Mouse (Mus musculus) embryonic facial prominence, embryonic 10.5 days (tissue): ENCODE data around the gene Pus7. TPM values are rescaled to one million over a fixed set of nuclear protein-coding genes. Genes with fewer than 3 reads are reported as not detected.
A peak's percentile ranks its signal among the peaks of the same experiment; 100 is the strongest.

ENCODE experiments used
- DNase-seq: peaks from one replicate; pipeline ENCODE4 v3.0.0-alpha.2; 2017; ENCODE audit warnings: low spot score
- H3K27ac ChIP-seq: fragments of 300-500 bp; sonication (generic); replicated peaks from 2 replicates; pipeline ENCODE4 v1.5.1; 2016; ENCODE audit warnings: mild to moderate bottlenecking
- H3K27me3 ChIP-seq: fragments of 300-500 bp; sonication (generic); replicated peaks from 2 replicates; pipeline ENCODE4 v1.6.1; 2016; ENCODE audit warnings: low read depth, mild to moderate bottlenecking; ENCODE audit not compliant: poor library complexity, severe bottlenecking
- H3K36me3 ChIP-seq: fragments of 300-500 bp; sonication (generic); replicated peaks from 2 replicates; pipeline ENCODE4 v1.6.1; 2016; ENCODE audit warnings: mild to moderate bottlenecking, moderate library complexity
- H3K4me1 ChIP-seq: fragments of 300-500 bp; sonication (generic); 2 replicates; pipeline ENCODE4 v1.6.1; 2016
- H3K4me3 ChIP-seq: fragments of 300-500 bp; sonication (generic); 2 replicates; pipeline ENCODE4 v1.5.1; 2016; ENCODE audit warnings: mild to moderate bottlenecking, moderate library complexity
- H3K9me3 ChIP-seq: fragments of 300-500 bp; sonication (generic); 2 replicates; pipeline ENCODE4 v1.6.1; 2016; ENCODE audit warnings: mild to moderate bottlenecking
- WGBS: fragments of 180-500 bp; shearing (Covaris S2); methylation state at CpG from one replicate; pipeline ENCODE4 v1.1.7; 2016; 5-methylcytosine and 5-hydroxymethylcytosine counted together
- polyA plus RNA-seq: library from polyadenylated mRNA; unstranded; fragments of >200 nt; fragmentation: Nextera tagmentation; extraction: Ambion mirVana; gene quantifications from 2 replicates; pipeline ENCODE4 v1.2.1, GENCODE M21; 2016

The Pus7 gene
- polyA plus RNA-seq, 1 experiment from 2014 or later = 42.9 TPM

DNA sequence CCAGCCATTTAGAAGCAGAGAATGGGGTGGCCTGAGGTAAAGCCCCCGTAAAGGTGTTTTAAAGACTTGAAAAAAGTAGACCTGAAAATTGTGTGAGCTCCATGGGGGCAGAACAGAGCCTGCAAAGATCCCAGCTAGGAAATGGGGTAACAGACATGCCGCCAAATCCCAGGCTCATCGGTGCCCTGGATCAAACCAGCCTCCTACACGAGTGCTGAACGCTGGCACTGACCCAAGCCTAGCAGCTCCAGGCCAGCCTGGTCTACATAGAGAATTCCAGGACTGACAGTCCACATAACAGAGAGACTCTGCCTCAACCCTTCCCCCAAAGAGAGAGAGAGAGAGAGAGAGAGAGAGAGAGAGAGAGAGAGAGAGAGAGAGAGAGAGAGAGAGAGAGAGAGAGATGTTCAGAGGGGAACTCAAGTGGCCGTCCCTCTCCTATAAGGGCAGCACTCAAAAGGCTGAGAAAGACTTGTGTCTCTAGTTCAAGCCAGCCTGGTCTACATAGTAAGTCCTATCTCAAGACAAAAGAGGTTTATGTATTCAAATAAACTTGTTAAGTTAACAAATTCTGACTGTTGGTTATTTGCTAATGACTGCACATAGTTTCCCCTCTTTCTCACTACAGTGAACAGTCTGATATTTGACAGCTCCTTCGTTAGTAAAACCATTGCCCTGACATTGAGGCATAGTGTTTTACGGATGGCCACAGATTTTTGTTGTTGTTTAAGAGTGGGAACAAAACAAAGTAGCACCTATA lies 1.3 kb downstream of the Pus7 start:
- no peaks in the 10 kb centered on the region for H3K9me3 ChIP-seq
- 50% methylated on average over 8 of the region's 8 CpGs for WGBS
- H3K4me1 ChIP-seq = peaks cover 20% of the 10 kb centered on the region
- H3K4me3 ChIP-seq = peak overlapping the region; percentile 91
- H3K27ac ChIP-seq = no peak overlapping the region
- DNase-seq = no peak
- H3K36me3 ChIP-seq = peaks cover 11% of the 10 kb centered on the region
- H3K27me3 ChIP-seq = no peaks in the 10 kb centered on the region

GRCm38 (mm10) chr5:23781172-23781571 lies 2.3 kb downstream of the Pus7 start:
- peak; percentile 43 for DNase-seq
- Histone ChIP-seq H3K9me3 (no peaks in the 10 kb centered on the region), H3K4me1 (peaks cover 20% of the 10 kb centered on the region), H3K27me3 (no peaks in the 10 kb centered on the region), H3K27ac (no peak overlapping the region), H3K36me3 (peaks cover 22% of the 10 kb centered on the region), H3K4me3 (no peak overlapping the region)
- 69% methylated on average over 4 of the region's 4 CpGs for WGBS

DNA sequence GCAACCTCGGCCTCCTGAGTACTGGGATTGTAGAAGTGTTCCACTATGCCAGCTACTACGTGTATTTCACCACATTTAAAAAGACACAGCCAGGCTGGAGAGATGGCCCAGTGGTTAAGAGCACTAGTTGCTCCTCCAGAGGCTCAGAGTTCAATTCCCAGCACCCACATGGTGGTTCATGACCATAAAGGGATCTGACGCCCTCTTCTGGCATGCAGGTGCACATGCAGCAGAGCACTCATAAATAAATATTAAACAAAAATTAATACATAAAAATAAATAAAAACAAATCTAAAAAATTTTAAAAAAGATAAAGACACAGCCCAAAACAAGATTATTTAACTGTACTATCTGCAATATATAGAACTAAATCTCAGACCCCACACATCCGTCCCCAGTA lies 3.0 kb downstream of the Pus7 start:
- no peak for DNase-seq
- 90% methylated on average over 4 of the region's 4 CpGs for WGBS

GRCm38 (mm10) chr5:23774186-23774585 lies 9.3 kb downstream of the Pus7 start:
- Histone ChIP-seq H3K27me3 (no peaks in the 10 kb centered on the region), H3K36me3 (peaks cover 77% of the 10 kb centered on the region), H3K4me3 (no peak overlapping the region), H3K27ac (no peak overlapping the region), H3K9me3 (no peaks in the 10 kb centered on the region), H3K4me1 (no peaks in the 10 kb centered on the region)
- DNase-seq = no peak
- WGBS = 85% methylated on average over 6 of the region's 6 CpGs

More for the DNA sequence above, 3.0 kb downstream of the Pus7 start:
- Histone ChIP-seq H3K9me3 (no peaks in the 10 kb centered on the region), H3K4me3 (no peak overlapping the region), H3K27ac (no peak overlapping the region), H3K4me1 (peaks cover 20% of the 10 kb centered on the region), H3K36me3 (peaks cover 28% of the 10 kb centered on the region), H3K27me3 (no peaks in the 10 kb centered on the region)

DNA sequence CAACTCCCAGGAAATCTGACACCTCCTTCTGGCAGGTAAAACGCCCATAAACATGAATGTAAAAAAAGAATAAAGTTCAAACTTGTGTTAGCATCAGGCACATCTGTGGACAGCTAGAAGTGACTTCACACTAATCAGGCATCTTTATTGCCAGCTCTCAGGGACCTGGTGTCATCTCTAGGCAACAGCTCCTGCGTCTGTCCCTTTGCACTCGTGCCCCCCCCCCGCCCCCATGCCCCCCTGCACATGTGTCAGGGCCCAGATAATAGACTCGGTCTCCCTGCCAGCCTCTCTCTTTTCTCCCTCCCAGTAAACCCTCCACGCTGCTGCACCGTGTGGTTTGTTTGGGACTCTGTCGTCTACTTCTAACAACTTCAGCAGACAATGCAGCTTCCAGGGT lies 12.4 kb downstream of the Pus7 start:
- WGBS = 81% methylated on average over 8 of the region's 8 CpGs
- H3K9me3 ChIP-seq = no peaks in the 10 kb centered on the region
- no peaks in the 10 kb centered on the region for H3K4me1 ChIP-seq
- no peak for DNase-seq
- H3K36me3 ChIP-seq = peaks cover 84% of the 10 kb centered on the region
- H3K4me3 ChIP-seq = no peak overlapping the region
- H3K27me3 ChIP-seq = no peaks in the 10 kb centered on the region
- H3K27ac ChIP-seq = no peak overlapping the region

GRCm38 (mm10) chr5:23764557-23764956 lies 19.0 kb downstream of the Pus7 start:
- Histone ChIP-seq H3K4me3 (no peak overlapping the region), H3K36me3 (peaks cover 84% of the 10 kb centered on the region), H3K9me3 (no peaks in the 10 kb centered on the region), H3K27me3 (no peaks in the 10 kb centered on the region), H3K4me1 (no peaks in the 10 kb centered on the region), H3K27ac (no peak overlapping the region)
- 98% methylated on average over 5 of the region's 5 CpGs for WGBS
- no peak for DNase-seq

DNA sequence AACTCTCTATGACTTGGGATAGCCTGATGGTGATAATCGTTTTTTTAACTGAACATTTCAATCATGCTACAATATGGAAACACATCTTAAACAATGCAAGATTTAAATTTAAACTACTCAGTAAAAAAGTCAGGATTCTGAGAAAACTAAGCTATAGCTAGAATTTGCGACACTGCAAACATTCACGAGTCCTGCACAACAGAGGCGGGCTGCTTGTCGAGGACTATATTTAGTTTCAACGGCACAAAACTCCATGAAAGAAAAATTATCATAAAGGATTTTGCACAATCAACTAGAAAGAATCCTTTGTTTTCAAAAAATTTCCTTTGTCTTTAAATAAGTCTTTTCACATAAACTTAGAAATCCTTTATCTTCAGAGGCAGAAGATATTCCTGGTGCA lies 21.0 kb downstream of the Pus7 start:
- no peaks in the 10 kb centered on the region for H3K4me1 ChIP-seq
- DNase-seq = no peak
- no peaks in the 10 kb centered on the region for H3K27me3 ChIP-seq
- no peak overlapping the region for H3K27ac ChIP-seq
- peaks cover 88% of the 10 kb centered on the region for H3K36me3 ChIP-seq
- no peaks in the 10 kb centered on the region for H3K9me3 ChIP-seq
- H3K4me3 ChIP-seq = no peak overlapping the region
- 95% methylated on average over 6 of the region's 6 CpGs for WGBS

GRCm38 (mm10) chr5:23758633-23759032 lies 24.9 kb downstream of the Pus7 start:
- H3K27me3 ChIP-seq = no peaks in the 10 kb centered on the region
- peaks cover 95% of the 10 kb centered on the region for H3K36me3 ChIP-seq
- DNase-seq = peak; percentile 50
- WGBS = 60% methylated on average over 2 of the region's 2 CpGs
- no peak overlapping the region for H3K4me3 ChIP-seq
- H3K9me3 ChIP-seq = no peaks in the 10 kb centered on the region
- H3K27ac ChIP-seq = no peak overlapping the region
- no peaks in the 10 kb centered on the region for H3K4me1 ChIP-seq

DNA sequence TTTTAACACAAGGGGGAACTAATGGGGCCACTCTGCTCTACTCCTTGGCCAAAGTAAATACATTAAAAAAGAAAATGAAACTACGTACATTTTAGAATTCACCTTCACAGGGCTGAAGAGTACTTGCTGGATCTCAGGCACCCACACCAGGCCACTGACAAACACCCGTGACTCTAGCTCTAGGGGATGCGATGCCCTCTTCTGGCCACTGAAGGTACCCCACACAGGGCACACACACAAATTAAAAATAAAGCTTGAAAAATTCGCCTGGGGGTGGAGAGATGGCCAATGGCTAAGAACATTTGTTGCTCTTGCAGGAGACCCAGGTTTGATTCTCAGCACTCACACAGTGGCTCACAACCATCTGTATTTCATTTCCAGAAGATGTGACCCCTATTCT lies 27.1 kb downstream of the Pus7 start:
- Histone ChIP-seq H3K36me3 (peaks cover 89% of the 10 kb centered on the region), H3K4me3 (no peak overlapping the region), H3K27ac (no peak overlapping the region), H3K4me1 (no peaks in the 10 kb centered on the region), H3K9me3 (no peaks in the 10 kb centered on the region), H3K27me3 (no peaks in the 10 kb centered on the region)
- 92% methylated on average over 4 of the region's 4 CpGs for WGBS
- no peak for DNase-seq

GRCm38 (mm10) chr5:23755591-23755990 lies 27.9 kb downstream of the Pus7 start:
- H3K27ac ChIP-seq = no peak overlapping the region
- H3K9me3 ChIP-seq = no peaks in the 10 kb centered on the region
- DNase-seq = no peak
- 96% methylated on average over 9 of the region's 9 CpGs for WGBS
- peaks cover 91% of the 10 kb centered on the region for H3K36me3 ChIP-seq
- H3K4me1 ChIP-seq = no peaks in the 10 kb centered on the region
- H3K4me3 ChIP-seq = no peak overlapping the region
- no peaks in the 10 kb centered on the region for H3K27me3 ChIP-seq

DNA sequence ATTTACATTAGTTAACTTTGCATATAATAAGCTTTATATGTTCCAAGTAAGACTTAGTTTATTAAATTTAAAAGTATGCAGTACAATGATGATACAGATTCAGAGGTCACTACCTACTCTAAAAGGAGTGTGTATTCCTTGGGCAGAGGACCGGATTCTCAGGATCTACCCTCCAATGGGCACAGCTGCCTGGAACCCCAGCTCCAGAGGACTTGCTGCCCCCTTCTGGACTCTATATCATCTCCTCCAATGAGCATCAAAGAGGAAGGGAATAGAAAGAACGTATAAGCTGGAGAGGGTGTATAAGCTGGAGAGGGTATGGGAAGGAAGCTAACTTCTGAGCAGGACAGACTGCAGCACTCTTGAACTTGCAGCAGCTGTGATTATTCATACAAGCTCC lies 33.6 kb downstream of the Pus7 start:
- H3K36me3 ChIP-seq = peaks cover 85% of the 10 kb centered on the region
- H3K27me3 ChIP-seq = no peaks in the 10 kb centered on the region
- H3K4me3 ChIP-seq = no peak overlapping the region
- H3K9me3 ChIP-seq = no peaks in the 10 kb centered on the region
- no peak overlapping the region for H3K27ac ChIP-seq
- H3K4me1 ChIP-seq = no peaks in the 10 kb centered on the region
- 82% methylated on average over 2 of the region's 2 CpGs for WGBS
- DNase-seq = no peak

GRCm38 (mm10) chr5:23743261-23743660 lies 40.2 kb downstream of the Pus7 start:
- no peak overlapping the region for H3K4me3 ChIP-seq
- no peaks in the 10 kb centered on the region for H3K4me1 ChIP-seq
- WGBS = 96% methylated on average over 12 of the region's 12 CpGs
- H3K27ac ChIP-seq = no peak overlapping the region
- H3K27me3 ChIP-seq = no peaks in the 10 kb centered on the region
- no peaks in the 10 kb centered on the region for H3K9me3 ChIP-seq
- peaks cover 98% of the 10 kb centered on the region for H3K36me3 ChIP-seq
- no peak for DNase-seq

- DNase-seq = no peak
- 81% methylated on average over 4 of the region's 4 CpGs for WGBS
- H3K27me3 ChIP-seq = no peaks in the 10 kb centered on the region
- no peak overlapping the region for H3K27ac ChIP-seq
- H3K9me3 ChIP-seq = no peaks in the 10 kb centered on the region
- H3K36me3 ChIP-seq = peaks cover 36% of the 10 kb centered on the region
- no peak overlapping the region for H3K4me3 ChIP-seq
- no peaks in the 10 kb centered on the region for H3K4me1 ChIP-seq
Measured at GRCm38 (mm10) chr5:23737111-23737510, 46.4 kb downstream of the Pus7 start.
